Mouse (Mus musculus) layer of hippocampus, postnatal 36 days (tissue): ENCODE measurements around the gene Cd109. TPM values are rescaled to one million over a fixed set of nuclear protein-coding genes. Genes with fewer than 3 reads are reported as not detected.

Source experiments
- DNase-seq, 2 experiments: peaks; one replicate each; pipeline ENCODE4 v3.0.0; 2022
- total RNA-seq, 2 experiments: library from RNA; stranded (reverse); gene quantifications; 2 replicates each; pipeline ENCODE4 v1.2.3; 2021

Cd109 gene
- total RNA-seq, 2 experiments from 2014 or later: 2.9 to 3.2 TPM

GRCm38 (mm10) chr9:78646008-78646777 is 30.8 kb downstream of the Cd109 start:
- peak in 1 of 2 experiments; percentile 18 for DNase-seq

GRCm38 (mm10) chr9:78648641-78649040 is 33.3 kb downstream of the Cd109 start:
- DNase-seq: no peak

- no peak for DNase-seq
Observed at GRCm38 (mm10) chr9:78649398-78649797, 34.1 kb downstream of the Cd109 start.

- no peak for DNase-seq
Observed at GRCm38 (mm10) chr9:78657564-78657963, 42.2 kb downstream of the Cd109 start.

- DNase-seq: no peak
Observed at GRCm38 (mm10) chr9:78671446-78671985, 56.2 kb downstream of the Cd109 start.

- DNase-seq: peak; percentile 20 to 42
Observed at GRCm38 (mm10) chr9:78700691-78701090, 85.3 kb downstream of the Cd109 start.

- DNase-seq: no peak
Observed at GRCm38 (mm10) chr9:78702509-78703239, 87.3 kb downstream of the Cd109 start.

- no peak for DNase-seq
Observed at GRCm38 (mm10) chr9:78720888-78721798, 105.8 kb downstream of the Cd109 start.

GRCm38 (mm10) chr9:78731931-78732330 is 116.6 kb downstream of the Cd109 start:
- DNase-seq: no peak

- DNase-seq: no peak
Observed at GRCm38 (mm10) chr9:78735519-78735918, 120.2 kb downstream of the Cd109 start.

- no peak for DNase-seq
Observed at GRCm38 (mm10) chr9:78742012-78742411, 126.7 kb downstream of the Cd109 start.

GRCm38 (mm10) chr9:78750246-78750645 is 134.9 kb downstream of the Cd109 start:
- no peak for DNase-seq

Other genes with a start within 250 kb of the Cd109 start
- not detected for gene Dppa5a, start 247.4 kb upstream of the Cd109 start, total RNA-seq
- not detected for gene Ooep, start 236.8 kb upstream of the Cd109 start, total RNA-seq
- not detected for gene Ddx43, start 219.8 kb upstream of the Cd109 start, total RNA-seq
- gene Cgas, start 172.3 kb upstream of the Cd109 start, total RNA-seq: under 1 TPM; 0.58 to 0.77 TPM
- gene Mto1, start 167.3 kb upstream of the Cd109 start, total RNA-seq: 10 to 100 TPM; 24.3 to 26.3 TPM
- gene Gm17324, start 166.8 kb upstream of the Cd109 start, total RNA-seq: 1 to 10 TPM; 1.1 TPM
- 1,000 to 10,000 TPM; 2,932 to 3,031 TPM for gene Eef1a1, start 126.4 kb upstream of the Cd109 start, total RNA-seq
- 10 to 100 TPM; 21.1 to 21.7 TPM for gene Slc17a5, start 27.5 kb upstream of the Cd109 start, total RNA-seq